In the genomic region with DNA sequence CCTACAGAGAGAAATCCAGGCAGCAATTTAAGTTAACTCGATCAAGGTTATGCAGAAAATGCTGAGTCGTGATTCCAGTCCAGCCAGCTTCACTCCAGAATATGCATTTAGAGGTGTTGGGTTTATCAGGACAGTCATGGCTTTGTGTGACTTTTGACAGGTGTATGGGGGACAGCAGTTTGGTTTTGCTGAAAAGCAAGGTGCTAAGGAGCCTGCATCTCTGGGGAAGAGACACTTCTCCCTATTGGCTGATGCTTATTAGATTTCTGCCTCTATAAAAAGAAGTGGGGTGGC, we compare ENCODE assay signal across 8 mouse cellular contexts. TPM values are rescaled to one million over a fixed set of nuclear protein-coding genes. Genes with fewer than 3 reads are reported as not detected.
A peak's percentile ranks its signal among the peaks of the same experiment; 100 is the strongest.
DNase-seq lines count a peak whose midpoint lies in the region; ATAC-seq and TF ChIP-seq lines count a peak whose summit lies in the region.

No protein-coding gene starts in this region.

- no peaks in the 10 kb centered on the region for H3K36me3 ChIP-seq in kidney, postnatal 0 days (ENCODE audit: insufficient read depth, low read length)
- peaks cover 4% of the 10 kb centered on the region; the same call in 1 of the 2 replicates for H3K36me3 ChIP-seq in embryonic facial prominence, embryonic 10.5 days (replicated peaks)
- no peaks in the 10 kb centered on the region for H3K36me3 ChIP-seq in hindbrain, embryonic 14.5 days (replicated peaks; ENCODE audit: control insufficient read depth, insufficient read depth)
- H3K36me3 ChIP-seq in midbrain, embryonic 16.5 days (ENCODE audit: control insufficient read depth, insufficient read depth, low read length): no peaks in the 10 kb centered on the region

- H3K4me2 ChIP-seq in kidney, postnatal 0 days (ENCODE audit: low read length): peak overlapping the region; percentile 98
- peak overlapping the region; percentile 99 for H3K4me2 ChIP-seq in hindbrain, embryonic 14.5 days (replicated peaks)
- H3K4me2 ChIP-seq in midbrain, embryonic 16.5 days (ENCODE audit: low read length): peak overlapping the region; percentile 84

- no peaks in the 10 kb centered on the region for H3K9me3 ChIP-seq in kidney, postnatal 0 days (replicated peaks; ENCODE audit: low read length)
- no peaks in the 10 kb centered on the region for H3K9me3 ChIP-seq in embryonic facial prominence, embryonic 10.5 days
- H3K9me3 ChIP-seq in hindbrain, embryonic 14.5 days (ENCODE audit: control insufficient read depth, low read length): no peaks in the 10 kb centered on the region
- H3K9me3 ChIP-seq in midbrain, embryonic 16.5 days (replicated peaks; ENCODE audit: control insufficient read depth, low read length, poor library complexity, severe bottlenecking): no peaks in the 10 kb centered on the region

- no peak for ATAC-seq in kidney, postnatal 0 days (replicated peaks; ENCODE audit: low FRiP score, low read depth)
- ATAC-seq in hindbrain, embryonic 14.5 days (ENCODE audit: low FRiP score): no peak
- ATAC-seq in midbrain, embryonic 16.5 days: no peak

- 0 out of 2 replicates have a peak overlapping the region, but pooled peaks have one; percentile 89 for H3K27ac ChIP-seq in kidney, postnatal 0 days
- H3K27ac ChIP-seq in embryonic facial prominence, embryonic 10.5 days (replicated peaks): no peak overlapping the region
- no peak overlapping the region for H3K27ac ChIP-seq in hindbrain, embryonic 14.5 days
- H3K27ac ChIP-seq in midbrain, embryonic 16.5 days (ENCODE audit: low read length): no peak overlapping the region

- no peaks in the 10 kb centered on the region for H3K27me3 ChIP-seq in kidney, postnatal 0 days (ENCODE audit: insufficient read depth, low read length)
- no peaks in the 10 kb centered on the region for H3K27me3 ChIP-seq in embryonic facial prominence, embryonic 10.5 days (replicated peaks; ENCODE audit: low read depth, poor library complexity, severe bottlenecking)
- H3K27me3 ChIP-seq in hindbrain, embryonic 14.5 days (ENCODE audit: control insufficient read depth, insufficient read depth, low read length): no peaks in the 10 kb centered on the region
- no peaks in the 10 kb centered on the region for H3K27me3 ChIP-seq in midbrain, embryonic 16.5 days (ENCODE audit: control insufficient read depth, insufficient read depth, low read depth, low read length)

- peak overlapping the region; percentile 95 for H3K4me3 ChIP-seq in kidney, postnatal 0 days (replicated peaks; ENCODE audit: low read depth, low read length)
- H3K4me3 ChIP-seq in embryonic facial prominence, embryonic 10.5 days: peak overlapping the region; percentile 97
- peak overlapping the region; percentile 96 for H3K4me3 ChIP-seq in hindbrain, embryonic 14.5 days (replicated peaks; ENCODE audit: low read length)
- peak overlapping the region; percentile 78 for H3K4me3 ChIP-seq in midbrain, embryonic 16.5 days (ENCODE audit: low read depth, low read length)

- TF ChIP-seq CTCF in kidney, postnatal 0 days (IDR thresholded peaks at IDR 0.05; ENCODE audit: low read depth): no peak

- WGBS in kidney, postnatal 0 days: 4% methylated on average over 2 of the region's 2 CpGs
- WGBS in embryonic facial prominence, embryonic 10.5 days: 19% methylated on average over 2 of the region's 2 CpGs
- 10% methylated on average over 2 of the region's 2 CpGs for WGBS in hindbrain, embryonic 14.5 days
- 11% methylated on average over 2 of the region's 2 CpGs for WGBS in midbrain, embryonic 16.5 days

- H3K4me1 ChIP-seq in kidney, postnatal 0 days (replicated peaks; ENCODE audit: insufficient read depth, low read length): 0 out of 2 replicates have a peak, but pooled peaks cover 3% of the 10 kb centered on the region
- H3K4me1 ChIP-seq in embryonic facial prominence, embryonic 10.5 days: peaks cover 42% of the 10 kb centered on the region
- H3K4me1 ChIP-seq in hindbrain, embryonic 14.5 days (replicated peaks; ENCODE audit: control insufficient read depth, insufficient read depth, low read length): peaks cover 19% of the 10 kb centered on the region
- peaks cover 22% of the 10 kb centered on the region for H3K4me1 ChIP-seq in midbrain, embryonic 16.5 days (ENCODE audit: control insufficient read depth, insufficient read depth, low read length)

- peak overlapping the region; percentile 96 for H3K9ac ChIP-seq in kidney, postnatal 0 days (ENCODE audit: low read depth, low read length)
- H3K9ac ChIP-seq in hindbrain, embryonic 14.5 days: peak overlapping the region; percentile 96
- peak overlapping the region; percentile 80 for H3K9ac ChIP-seq in midbrain, embryonic 16.5 days (ENCODE audit: low read depth, low read length)

- no peak for DNase-seq in kidney, postnatal 0 days (ENCODE audit: low spot score)
- DNase-seq in kidney, postnatal 4 days: no peak
- DNase-seq in embryonic facial prominence, embryonic 10.5 days (ENCODE audit: low spot score): no peak
- no peak for DNase-seq in hindbrain, embryonic 14.5 days (ENCODE audit: low spot score)
- no peak for DNase-seq in gastrocnemius, postnatal 4 days (ENCODE audit: low spot score in 2 of 2)
- no peak for DNase-seq in testis, postnatal 14 days (ENCODE audit: low spot score)
- no peak for DNase-seq in urinary bladder, postnatal 14 days (ENCODE audit: low spot score)

RNA-seq across cellular contexts. Expression of a gene that starts 1.3 kb away (rescaled TPM):
- polyA plus RNA-seq in kidney, postnatal 0 days (2015; fragmentation: Nextera tagmentation; extraction: Ambion mirVana): 8.1 and 8.5 TPM in 2 replicates
- polyA plus RNA-seq in embryonic facial prominence, embryonic 10.5 days (2016; fragmentation: Nextera tagmentation; extraction: Ambion mirVana): 4.0 and 4.3 TPM in 2 replicates
- polyA plus RNA-seq in hindbrain, embryonic 14.5 days (2014; fragmentation: Nextera tagmentation; extraction: Ambion mirVana): 8.6 and 9.4 TPM in 2 replicates
- 8.1 and 8.3 TPM in 2 replicates for polyA plus RNA-seq in midbrain, embryonic 16.5 days (2015; fragmentation: Nextera tagmentation; extraction: Ambion mirVana)
- total RNA-seq in gastrocnemius, postnatal 4 days (2021): 10 to 100 TPM; 24.4 to 26.6 TPM
